Mouse (Mus musculus) liver, postnatal 0 days (tissue): ENCODE measurements at regions not wholly inside any gene's neighbourhood (a gene's known extent, or its start where the extent isn't known, plus 50 kb on each side); places are given as distances from the start of the nearest gene placed in this dataset.

ENCODE experiments used
- CTCF ChIP-seq: sonication (generic); IDR thresholded peaks from 2 replicates; pipeline ENCODE4 v1.5.1; 2016; ENCODE audit warnings: antibody characterized with exemption, low read depth
- EP300 ChIP-seq: IDR thresholded peaks from 2 replicates; pipeline ENCODE4 v1.6.1; 2016; ENCODE audit warnings: antibody characterized with exemption, low read depth, mild to moderate bottlenecking

DNA sequence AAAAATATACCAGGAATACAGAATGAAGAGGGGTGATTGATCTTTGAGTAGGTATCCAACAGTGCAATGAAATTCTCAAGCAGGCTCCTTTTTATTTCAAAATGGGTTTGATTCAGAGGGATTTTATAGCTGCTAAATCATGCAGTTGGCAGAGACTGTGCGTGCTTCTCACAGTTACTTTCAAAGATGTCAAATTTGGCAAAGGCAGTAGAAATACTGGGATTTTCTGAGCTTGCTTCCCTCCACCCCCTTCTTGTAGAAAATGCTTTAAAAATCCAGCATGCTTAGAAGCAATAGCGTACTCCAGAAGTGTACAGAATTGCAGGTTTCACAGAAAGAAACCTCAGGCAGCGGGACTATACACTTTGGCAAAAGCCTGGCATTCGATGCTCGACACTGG, 367.9 kb upstream of the Got2 start:
- TF ChIP-seq CTCF, result no peak
- no peak for TF ChIP-seq EP300
